Mouse (Mus musculus) bone marrow, adult 2 months (tissue): ENCODE data around the gene Gemin2.

Experiments used
- CTCF ChIP-seq: fragments of 200-500 bp; IDR thresholded peaks from 2 replicates; pipeline ENCODE4 v1.5.1; 2011; ENCODE audit warnings: low read length, control low read depth; ENCODE audit not compliant: control insufficient read depth, insufficient read depth
- POLR2A ChIP-seq: fragments of 200-500 bp; IDR thresholded peaks from 2 replicates; pipeline ENCODE4 v1.6.1; 2011; ENCODE audit warnings: low read depth, mild to moderate bottlenecking, control low read depth, low read length, borderline replicate concordance; ENCODE audit not compliant: control insufficient read depth

DNA sequence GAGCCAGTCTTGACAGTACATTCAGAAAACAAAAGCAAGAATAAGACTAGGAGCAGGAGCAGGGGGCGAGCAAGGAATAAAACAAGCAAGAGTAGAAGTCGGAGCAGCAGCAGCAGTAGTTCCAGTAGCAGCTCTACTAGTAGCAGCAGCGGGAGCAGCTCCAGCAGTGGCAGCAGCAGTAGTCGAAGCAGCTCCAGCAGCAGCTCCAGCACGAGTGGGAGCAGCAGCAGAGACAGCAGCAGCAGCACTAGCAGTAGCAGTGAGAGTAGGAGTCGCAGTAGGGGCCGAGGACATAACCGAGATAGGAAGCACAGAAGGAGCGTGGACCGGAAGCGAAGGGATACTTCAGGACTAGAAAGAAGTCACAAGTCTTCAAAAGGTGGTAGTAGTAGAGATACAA lies 59.1 kb downstream of the Gemin2 start:
- TF ChIP-seq POLR2A: no peak
- no peak for TF ChIP-seq CTCF
